Comparison of ENCODE assay signal across 8 mouse cellular contexts in genomic region chr17:71475705-71476089, GRCm38 (mm10). TPM values are rescaled to one million over a fixed set of nuclear protein-coding genes. Genes with fewer than 3 reads are reported as not detected.
A peak's percentile ranks its signal among the peaks of the same experiment; 100 is the strongest.
DNase-seq lines count a peak whose midpoint lies in the region; ATAC-seq and TF ChIP-seq lines count a peak whose summit lies in the region.

No protein-coding gene starts in this region.

- no peaks in the 10 kb centered on the region for H3K36me3 ChIP-seq in heart, embryonic 11.5 days (ENCODE audit: control insufficient read depth, insufficient read depth, low read length)
- no peaks in the 10 kb centered on the region for H3K36me3 ChIP-seq in liver, embryonic 11.5 days (ENCODE audit: control insufficient read depth, insufficient read depth, low read length)
- no peaks in the 10 kb centered on the region for H3K36me3 ChIP-seq in myocyte (ENCODE audit: control insufficient read depth, insufficient read depth)

- DNase-seq in heart, adult 18-20 months, result peak; percentile 66 to 77
- DNase-seq in heart, adult 11 months, result no peak
- peak; percentile 85 for DNase-seq in kidney, postnatal 10 days
- DNase-seq in liver, embryonic 11.5 days (ENCODE audit: low spot score), result peak; percentile 79
- peak; percentile 35 for DNase-seq in telencephalon, adult 2 months (ENCODE audit: low read depth, low spot score)

- TF ChIP-seq CTCF in cortical plate, adult 2 months (IDR thresholded peaks at IDR 0.05; ENCODE audit: extremely low read depth, insufficient read depth, low read length), result no peak

- H3K79me2 ChIP-seq in myocyte (ENCODE audit: control insufficient read depth, insufficient read depth), result peaks cover 41% of the 10 kb centered on the region

- no peaks in the 10 kb centered on the region for H3K27me3 ChIP-seq in heart, embryonic 11.5 days (ENCODE audit: control insufficient read depth, insufficient read depth, low read length)
- no peaks in the 10 kb centered on the region for H3K27me3 ChIP-seq in liver, embryonic 11.5 days (replicated peaks; ENCODE audit: control insufficient read depth, insufficient read depth, low read length)
- no peaks in the 10 kb centered on the region for H3K27me3 ChIP-seq in myocyte (ENCODE audit: control insufficient read depth, insufficient read depth, insufficient read length)

- peak; percentile 69 for ATAC-seq in heart, embryonic 11.5 days (replicated peaks; ENCODE audit: insufficient number of reproducible peaks, low FRiP score, low TSS enrichment)
- ATAC-seq in liver, embryonic 11.5 days (replicated peaks; ENCODE audit: low FRiP score), result peak; percentile 49; the same call in 1 of the 2 replicates

- 1% methylated on average over 31 of the region's 31 CpGs for WGBS in heart, embryonic 11.5 days (ENCODE audit: insufficient replicate concordance)
- under 1% methylated on average over 31 of the region's 31 CpGs for WGBS in liver, embryonic 11.5 days

- no peaks in the 10 kb centered on the region for H3K9me3 ChIP-seq in heart, embryonic 11.5 days (replicated peaks; ENCODE audit: control insufficient read depth, low read length)
- H3K9me3 ChIP-seq in liver, embryonic 11.5 days (ENCODE audit: control insufficient read depth, low read length), result no peaks in the 10 kb centered on the region

- peaks cover 4% of the 10 kb centered on the region for H3K4me1 ChIP-seq in cortical plate, adult 2 months (ENCODE audit: control insufficient read depth, insufficient read depth, low read length)
- H3K4me1 ChIP-seq in heart, embryonic 11.5 days (ENCODE audit: control insufficient read depth, insufficient read depth, low read length), result peaks cover 6% of the 10 kb centered on the region
- peaks cover 5% of the 10 kb centered on the region for H3K4me1 ChIP-seq in liver, embryonic 11.5 days (replicated peaks; ENCODE audit: control insufficient read depth, insufficient read depth, low read length)

- H3K4me2 ChIP-seq in heart, embryonic 11.5 days, result peak overlapping the region; percentile 88
- peak overlapping the region; percentile 90 for H3K4me2 ChIP-seq in liver, embryonic 11.5 days
- H3K4me2 ChIP-seq in myocyte (ENCODE audit: low read depth), result peak overlapping the region; percentile 84

- H3K9ac ChIP-seq in heart, embryonic 11.5 days (ENCODE audit: low read depth, low read length), result peak overlapping the region; percentile 93
- peak overlapping the region; percentile 86 for H3K9ac ChIP-seq in liver, embryonic 11.5 days (ENCODE audit: low read depth, low read length)

- H3K4me3 ChIP-seq in cortical plate, adult 2 months (ENCODE audit: insufficient read depth, low read length), result peak overlapping the region; percentile 95
- peak overlapping the region; percentile 93 for H3K4me3 ChIP-seq in heart, embryonic 11.5 days (ENCODE audit: low read depth, low read length)
- peak overlapping the region; percentile 95 for H3K4me3 ChIP-seq in liver, embryonic 11.5 days (ENCODE audit: low read depth, low read length)
- H3K4me3 ChIP-seq in myocyte, result peak overlapping the region; percentile 63

- TF ChIP-seq POLR2A in cortical plate, adult 2 months (IDR thresholded peaks at IDR 0.05; ENCODE audit: extremely low read depth, insufficient read depth, low read length), result no peak
- no peak for TF ChIP-seq POLR2A in myocyte (IDR thresholded peaks at IDR 0.05; ENCODE audit: insufficient read length, low read depth)

- peak overlapping the region; percentile 92 for H3K27ac ChIP-seq in cortical plate, adult 2 months (ENCODE audit: insufficient read depth, low read length)
- peak overlapping the region; percentile 97 for H3K27ac ChIP-seq in heart, embryonic 11.5 days (ENCODE audit: low read depth, low read length)
- peak overlapping the region; percentile 97 for H3K27ac ChIP-seq in liver, embryonic 11.5 days (ENCODE audit: low read depth, low read length)

- peak overlapping the region; percentile 98 for H3ac ChIP-seq in myocyte (ENCODE audit: control insufficient read depth, insufficient read length)

TF ChIP-seq in myocyte, 11 proteins besides CTCF, POLR2A, EP300 and RAD21:
- TF ChIP-seq TCF3 (IDR thresholded peaks at IDR 0.05; ENCODE audit: insufficient read length, low read depth), result no peak

RNA-seq across cellular contexts. Expression of gene Smchd1, which starts 0.6 kb away (rescaled TPM):
- total RNA-seq in heart, adult 18-20 months (2021), result 10 to 100 TPM; 16.7 to 18.0 TPM
- 23.7 and 26.6 TPM in 2 replicates for polyA plus RNA-seq in cortical plate, adult 2 months (2012; rRNA removed)
- 52.3 and 65.9 TPM in 2 replicates for polyA plus RNA-seq in heart, embryonic 11.5 days (2014; fragmentation: Nextera tagmentation; extraction: Ambion mirVana)
- polyA plus RNA-seq in liver, embryonic 11.5 days (2014; fragmentation: Nextera tagmentation; extraction: Ambion mirVana), result 74.9 and 76.4 TPM in 2 replicates
- polyA plus RNA-seq in myocyte (2012; fragmentation: generic; extraction: Trizol), result 7.8 TPM

RNA-seq across cellular contexts. Expression of gene Gm4707, which starts 16.0 kb away (rescaled TPM):
- under 1 TPM; 0.77 to 0.99 TPM for total RNA-seq in heart, adult 18-20 months (2021)
- 1.4 and 1.6 TPM in 2 replicates for polyA plus RNA-seq in cortical plate, adult 2 months (2012; rRNA removed)
- polyA plus RNA-seq in heart, embryonic 11.5 days (2014; fragmentation: Nextera tagmentation; extraction: Ambion mirVana), result 2.9 and 4.2 TPM in 2 replicates
- 3.5 and 5.2 TPM in 2 replicates for polyA plus RNA-seq in liver, embryonic 11.5 days (2014; fragmentation: Nextera tagmentation; extraction: Ambion mirVana)
- polyA plus RNA-seq in myocyte (2012; fragmentation: generic; extraction: Trizol), result 0.10 TPM

RNA-seq across cellular contexts. Expression of gene Ndc80, which starts 51.0 kb away (rescaled TPM):
- under 1 TPM; 0.45 to 0.75 TPM for total RNA-seq in heart, adult 18-20 months (2021)
- 0.17 and 0.38 TPM in 2 replicates for polyA plus RNA-seq in cortical plate, adult 2 months (2012; rRNA removed)
- 41.2 and 42.8 TPM in 2 replicates for polyA plus RNA-seq in heart, embryonic 11.5 days (2014; fragmentation: Nextera tagmentation; extraction: Ambion mirVana)
- polyA plus RNA-seq in liver, embryonic 11.5 days (2014; fragmentation: Nextera tagmentation; extraction: Ambion mirVana), result 50.4 and 52.6 TPM in 2 replicates
- polyA plus RNA-seq in myocyte (2012; fragmentation: generic; extraction: Trizol), result 8.9 TPM
